Mouse (Mus musculus) cerebellum, postnatal 25 days (tissue): ENCODE data around the gene Stx6.

Experiments
- DNase-seq, 2 experiments: peaks; one replicate each; pipeline ENCODE4 v3.0.0; 2021; ENCODE audit warnings: mixed read lengths in 2 of 2

The Stx6 gene

GRCm38 (mm10) chr1:155210011-155210763 lies 51.7 kb downstream of the Stx6 start:
- peak; percentile 76 to 79 for DNase-seq

- no peak for DNase-seq
Measured at GRCm38 (mm10) chr1:155211017-155211416, 52.5 kb downstream of the Stx6 start.

- DNase-seq = no peak
Measured at GRCm38 (mm10) chr1:155212081-155212480, 53.6 kb downstream of the Stx6 start.

GRCm38 (mm10) chr1:155212493-155212892 lies 54.0 kb downstream of the Stx6 start:
- DNase-seq = no peak

GRCm38 (mm10) chr1:155212936-155213774 lies 54.6 kb downstream of the Stx6 start:
- peak in 1 of 2 experiments; percentile 58 for DNase-seq

GRCm38 (mm10) chr1:155213912-155214311 lies 55.4 kb downstream of the Stx6 start:
- peak in 1 of 2 experiments; percentile 25 for DNase-seq

DNA sequence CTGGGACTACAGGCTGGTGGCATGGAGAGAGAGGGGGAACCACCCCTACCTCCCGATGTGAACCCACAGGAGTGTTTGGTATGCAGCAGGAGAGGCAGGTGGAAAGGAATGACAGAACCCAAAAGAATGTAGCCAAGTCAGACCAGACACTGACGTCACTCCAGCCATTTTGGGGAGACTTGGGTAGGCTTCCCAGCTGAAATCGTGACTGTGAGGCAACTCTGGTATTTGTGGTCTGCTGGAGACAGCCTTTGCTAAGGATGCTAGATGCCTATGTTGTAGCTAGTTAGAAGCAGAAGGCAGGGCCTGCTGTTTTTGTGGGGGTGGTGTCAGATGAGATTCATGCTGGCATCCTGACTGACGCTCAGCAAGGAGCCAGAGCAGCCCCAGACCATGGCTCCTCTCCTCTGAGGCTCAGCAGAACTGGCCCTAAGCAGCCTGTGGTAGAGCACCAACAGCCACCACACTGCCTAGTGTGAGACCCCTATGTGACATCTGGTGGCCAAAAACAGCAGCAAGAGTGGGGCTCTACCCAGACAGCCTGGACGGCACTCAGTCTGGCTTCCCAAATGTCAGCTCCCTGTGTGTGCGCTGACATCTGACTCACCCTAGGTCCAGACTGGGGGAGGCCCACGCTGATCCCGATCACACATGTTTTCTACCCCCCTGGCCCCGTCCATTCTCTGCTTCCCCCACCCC lies 56.7 kb downstream of the Stx6 start:
- peak in 1 of 2 experiments; percentile 25 for DNase-seq

GRCm38 (mm10) chr1:155216313-155216712 lies 57.8 kb downstream of the Stx6 start:
- peak in 1 of 2 experiments; percentile 12 for DNase-seq

- DNase-seq = no peak
Measured at GRCm38 (mm10) chr1:155216844-155217243, 58.3 kb downstream of the Stx6 start.

DNA sequence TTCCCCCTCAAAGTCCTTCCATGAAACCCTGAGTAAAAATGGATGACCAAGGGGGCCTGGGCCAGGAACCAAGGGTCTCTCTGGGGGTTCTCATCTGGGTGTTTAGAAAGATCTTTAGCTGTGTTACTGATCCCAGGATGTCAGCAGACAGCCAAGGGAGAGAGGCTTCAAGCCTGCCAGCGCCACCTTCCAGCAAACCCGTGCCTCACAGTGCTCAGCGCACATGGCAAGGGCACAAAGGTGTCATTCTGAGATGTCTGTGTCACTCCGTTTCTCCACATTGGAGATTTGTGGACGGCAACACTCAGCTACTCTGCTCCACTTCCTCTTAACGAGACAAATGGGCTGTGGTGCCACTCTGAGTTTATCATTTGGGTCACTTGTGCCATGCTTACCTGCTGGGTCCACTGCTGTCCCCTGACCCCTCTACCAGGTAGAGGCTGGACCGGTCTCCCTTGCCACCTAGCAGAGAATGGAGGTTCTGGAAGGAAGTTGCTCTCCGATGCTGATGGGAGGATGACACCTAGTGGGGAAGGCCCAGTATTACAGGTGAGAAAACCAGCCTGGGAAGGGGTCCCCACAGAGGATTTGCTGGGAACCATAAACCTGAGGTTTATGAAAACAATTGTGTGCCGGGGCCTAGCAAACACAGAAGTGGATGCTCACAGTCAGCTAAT lies 59.5 kb downstream of the Stx6 start:
- DNase-seq = peak; percentile 76 to 78

- no peak for DNase-seq
Measured at GRCm38 (mm10) chr1:155218924-155219323, 60.4 kb downstream of the Stx6 start.

GRCm38 (mm10) chr1:155222101-155222669 lies 63.7 kb downstream of the Stx6 start:
- peak; percentile 54 to 81 for DNase-seq

- no peak for DNase-seq
Measured at GRCm38 (mm10) chr1:155223036-155223435, 64.5 kb downstream of the Stx6 start.

DNA sequence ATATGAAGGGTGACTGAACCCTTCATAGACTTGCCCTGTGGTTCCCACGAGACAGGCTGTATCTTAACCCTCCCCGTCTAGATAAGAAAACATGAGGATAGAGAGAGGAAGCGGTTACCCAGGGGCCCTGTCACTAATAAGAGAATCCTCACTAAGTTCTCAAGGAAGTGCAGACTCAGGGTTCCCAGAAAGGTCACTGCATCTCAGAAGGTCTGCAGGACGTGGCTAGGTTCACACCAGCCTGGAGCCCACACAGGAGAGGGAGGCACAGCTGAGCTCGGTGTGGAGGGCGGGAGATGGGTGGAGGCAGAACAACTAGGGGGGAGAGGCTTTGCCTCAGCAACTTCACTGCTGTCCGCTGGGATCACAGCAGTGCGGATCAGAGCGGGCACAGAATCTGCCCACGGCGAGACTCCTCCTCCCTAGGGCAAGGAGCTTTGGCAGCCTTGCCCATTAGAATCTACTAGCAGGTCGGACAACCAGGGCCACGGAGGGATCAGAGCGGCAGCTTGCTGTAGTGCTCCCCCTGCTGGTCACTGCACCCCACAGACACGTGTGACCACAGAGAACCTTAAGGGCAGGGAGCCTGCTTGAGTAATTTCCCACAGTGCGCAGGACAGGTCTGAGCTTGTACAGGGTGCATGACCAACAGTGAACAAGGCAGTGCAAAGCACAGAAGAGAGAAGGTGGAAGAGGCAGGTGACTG lies 65.5 kb downstream of the Stx6 start:
- DNase-seq = peak; percentile 89 to 93

DNA sequence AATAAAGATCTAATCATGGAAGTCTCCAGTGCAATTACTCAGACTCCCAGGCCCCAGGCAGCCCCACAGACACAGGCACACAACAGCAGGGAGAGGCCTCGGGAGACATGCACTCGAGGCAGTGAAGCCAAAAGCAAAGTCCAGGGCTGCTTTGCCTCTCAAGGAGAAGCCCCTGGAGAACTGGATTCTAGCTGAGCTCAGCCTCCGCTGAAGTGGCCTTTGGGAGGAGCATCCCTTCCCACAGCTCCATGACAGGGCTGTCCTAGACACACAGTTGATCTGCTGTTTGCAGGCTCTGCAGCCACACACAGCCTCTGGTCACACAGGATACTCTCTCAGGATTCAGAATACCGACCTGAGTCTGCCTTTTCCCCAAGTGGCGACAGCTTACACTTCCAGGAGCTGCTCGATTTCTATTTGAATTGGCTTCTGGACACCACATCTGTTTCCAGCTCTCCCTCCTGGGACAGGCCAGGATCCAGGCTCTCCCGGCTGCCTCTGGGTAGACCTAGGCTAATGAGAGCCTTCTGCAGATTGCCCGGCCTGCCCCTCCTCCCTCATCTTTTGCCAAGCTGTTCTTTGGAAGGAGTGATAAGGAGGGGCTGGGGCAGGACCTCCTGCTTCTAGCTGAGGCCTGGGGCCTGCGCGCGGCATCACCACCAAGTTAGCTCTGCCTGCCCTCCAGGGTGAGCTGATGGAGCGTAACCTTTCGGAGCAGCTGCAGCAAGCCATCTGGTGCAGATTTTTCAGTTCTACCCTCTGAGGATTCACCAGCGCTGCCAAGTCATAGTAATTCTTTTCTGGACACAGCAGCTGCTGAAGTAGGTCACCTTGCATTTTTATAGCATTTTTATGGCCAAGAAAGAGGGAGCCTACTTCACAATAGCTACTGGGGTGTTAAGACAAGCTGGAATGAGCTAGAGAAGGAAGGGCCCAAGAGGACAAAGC lies 71.2 kb downstream of the Stx6 start:
- DNase-seq = peak; percentile 47 to 54

DNA sequence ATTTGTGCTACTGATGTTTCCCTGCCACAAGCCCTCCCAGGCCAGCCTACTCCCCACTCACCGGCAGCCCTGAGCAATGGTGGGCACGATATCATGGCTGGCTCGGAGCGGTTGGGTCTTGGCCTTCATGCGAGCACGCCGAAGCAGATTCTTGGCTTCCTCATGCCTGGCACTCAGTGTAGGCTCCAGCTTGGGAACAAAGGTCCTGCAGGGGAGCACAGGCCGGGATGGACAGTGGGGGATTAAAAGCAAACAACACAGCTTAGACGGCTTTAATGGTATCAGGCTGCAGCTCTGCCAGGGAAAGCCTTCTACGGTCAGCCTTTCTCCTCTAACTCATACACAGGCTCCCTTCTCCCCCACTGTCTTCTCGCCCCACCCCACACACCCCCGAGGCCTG lies 73.9 kb downstream of the Stx6 start:
- DNase-seq = peak; percentile 36 to 44

GRCm38 (mm10) chr1:155232786-155233185 lies 74.3 kb downstream of the Stx6 start:
- peak; percentile 56 to 73 for DNase-seq

- peak; percentile 35 to 46 for DNase-seq
Measured at GRCm38 (mm10) chr1:155233378-155233777, 74.9 kb downstream of the Stx6 start.

DNA sequence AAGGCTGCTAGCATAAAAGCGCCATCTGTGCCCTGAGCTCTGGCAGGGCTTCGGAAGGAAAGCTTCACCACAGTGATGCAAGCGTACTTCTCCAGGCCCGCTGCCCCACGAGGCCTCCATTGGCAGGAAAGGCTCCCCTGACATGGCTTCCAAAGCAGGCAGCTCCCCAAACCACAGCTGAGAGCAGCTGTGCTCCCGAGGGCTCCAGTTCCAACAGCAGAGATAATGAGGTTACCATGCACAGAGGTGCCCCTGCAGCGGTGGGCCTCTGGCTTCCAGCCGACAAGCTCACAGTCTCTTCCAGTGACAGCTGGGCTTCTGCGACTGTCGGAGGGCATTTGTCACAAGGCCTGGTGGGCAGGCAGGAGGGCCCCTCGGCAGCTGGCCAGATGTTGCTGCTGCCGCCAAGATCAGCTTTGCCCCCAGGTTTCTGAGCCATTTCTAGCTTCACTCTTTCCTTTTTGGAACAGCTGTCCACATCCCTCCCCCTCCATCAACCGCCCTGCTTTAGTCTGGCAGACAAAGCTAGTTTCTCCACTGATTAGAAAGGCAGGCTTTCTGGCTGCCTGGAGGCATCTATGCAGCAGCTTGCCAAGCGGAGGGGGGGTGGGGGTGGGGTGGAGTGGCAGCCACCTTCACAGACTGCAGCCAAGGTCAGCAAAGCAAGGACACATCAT lies 75.6 kb downstream of the Stx6 start:
- DNase-seq = peak; percentile 59

DNA sequence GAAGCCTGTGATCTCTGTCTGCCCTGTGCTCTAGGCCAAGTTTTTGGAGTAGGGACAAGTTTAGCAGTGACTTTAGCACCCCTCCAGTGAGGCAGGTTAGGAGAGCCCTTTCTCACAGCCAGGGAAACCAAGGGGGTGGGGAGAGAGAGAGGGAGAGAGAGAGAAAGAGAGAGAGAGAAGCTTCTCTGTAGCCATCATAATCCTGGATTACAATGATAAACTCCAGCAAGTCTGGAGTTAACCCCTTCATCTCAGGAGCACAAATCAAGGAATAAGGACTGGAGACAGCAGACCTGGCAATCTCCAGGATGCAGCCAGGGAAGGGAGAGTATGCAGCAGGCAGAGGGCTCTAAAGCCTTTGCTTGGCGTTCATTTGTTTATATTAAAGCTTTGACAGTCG lies 77.1 kb downstream of the Stx6 start:
- DNase-seq = no peak
